Mouse (Mus musculus): ENCODE results near the gene Baiap2l2. TPM values are rescaled to one million over a fixed set of nuclear protein-coding genes. Genes with fewer than 3 reads are reported as not detected.

The Baiap2l2 gene
- polyA plus RNA-seq, 1 experiment: not detected

- peaks cover 18% of the 10 kb centered on the region for H3K9me3 ChIP-seq
- no peaks in the 10 kb centered on the region for H3K36me3 ChIP-seq (replicated peaks; ENCODE audit: low read length)
- H3K4me3 ChIP-seq (replicated peaks): no peak overlapping the region
- H3K4me1 ChIP-seq: peaks cover 30% of the 10 kb centered on the region
- no peak for TF ChIP-seq FLI1 (IDR thresholded peaks at IDR 0.05; ENCODE audit: low read length)
- H3K27me3 ChIP-seq (replicated peaks): peaks cover 75% of the 10 kb centered on the region
Observed at GRCm38 (mm10) chr15:79265384-79265783, 20.0 kb downstream of the Baiap2l2 start.

- Histone ChIP-seq H3K9me3 (peaks cover 18% of the 10 kb centered on the region), H3K4me1 (peaks cover 19% of the 10 kb centered on the region), H3K27me3 (replicated peaks) (peaks cover 92% of the 10 kb centered on the region), H3K36me3 (replicated peaks; ENCODE audit: low read length) (no peaks in the 10 kb centered on the region), H3K4me3 (replicated peaks) (no peak overlapping the region)
- TF ChIP-seq FLI1 (IDR thresholded peaks at IDR 0.05; ENCODE audit: low read length): no peak
- TF ChIP-seq GATA1 (IDR thresholded peaks at IDR 0.05; ENCODE audit: borderline replicate concordance, low read length): no peak
Observed at GRCm38 (mm10) chr15:79263726-79264125, 21.6 kb downstream of the Baiap2l2 start.

- peaks cover 18% of the 10 kb centered on the region for H3K9me3 ChIP-seq
- no peaks in the 10 kb centered on the region for H3K36me3 ChIP-seq (replicated peaks; ENCODE audit: low read length)
- TF ChIP-seq GATA1 (IDR thresholded peaks at IDR 0.05; ENCODE audit: borderline replicate concordance, low read length): no peak
- H3K27me3 ChIP-seq (replicated peaks): peaks cover 98% of the 10 kb centered on the region
- no peak overlapping the region for H3K4me3 ChIP-seq (replicated peaks)
- peaks cover 14% of the 10 kb centered on the region for H3K4me1 ChIP-seq
Observed at GRCm38 (mm10) chr15:79262786-79263309, 22.5 kb downstream of the Baiap2l2 start.

- peaks cover 93% of the 10 kb centered on the region for H3K27me3 ChIP-seq (replicated peaks)
- H3K9me3 ChIP-seq: peaks cover 18% of the 10 kb centered on the region
- TF ChIP-seq GATA1 (IDR thresholded peaks at IDR 0.05; ENCODE audit: borderline replicate concordance, low read length): no peak
- TF ChIP-seq FLI1 (IDR thresholded peaks at IDR 0.05; ENCODE audit: low read length): no peak
- peaks cover 14% of the 10 kb centered on the region for H3K4me1 ChIP-seq
- H3K36me3 ChIP-seq (replicated peaks; ENCODE audit: low read length): no peaks in the 10 kb centered on the region
- H3K4me3 ChIP-seq (replicated peaks): no peak overlapping the region
Observed at GRCm38 (mm10) chr15:79262375-79262774, 23.0 kb downstream of the Baiap2l2 start.

GRCm38 (mm10) chr15:79261757-79262156, 23.6 kb downstream of the Baiap2l2 start:
- Histone ChIP-seq H3K27me3 (replicated peaks) (peaks cover 87% of the 10 kb centered on the region), H3K4me3 (replicated peaks) (peak overlapping the region; percentile 89)

GRCm38 (mm10) chr15:79261095-79261725, 24.1 kb downstream of the Baiap2l2 start:
- peaks cover 14% of the 10 kb centered on the region for H3K4me1 ChIP-seq
- TF ChIP-seq GATA1 (IDR thresholded peaks at IDR 0.05; ENCODE audit: borderline replicate concordance, low read length) (no peak), FLI1 (IDR thresholded peaks at IDR 0.05; ENCODE audit: low read length) (no peak)
- H3K4me3 ChIP-seq (replicated peaks): peak overlapping the region; percentile 89
- H3K36me3 ChIP-seq (replicated peaks; ENCODE audit: low read length): no peaks in the 10 kb centered on the region
- peaks cover 18% of the 10 kb centered on the region for H3K9me3 ChIP-seq
- H3K27me3 ChIP-seq (replicated peaks): peaks cover 81% of the 10 kb centered on the region

More at GRCm38 (mm10) chr15:79261757-79262156, 23.6 kb downstream of the Baiap2l2 start:
- Histone ChIP-seq H3K9me3 (peaks cover 18% of the 10 kb centered on the region), H3K36me3 (replicated peaks; ENCODE audit: low read length) (no peaks in the 10 kb centered on the region), H3K4me1 (peaks cover 14% of the 10 kb centered on the region)
- TF ChIP-seq GATA1 (IDR thresholded peaks at IDR 0.05; ENCODE audit: borderline replicate concordance, low read length): no peak
- TF ChIP-seq FLI1 (IDR thresholded peaks at IDR 0.05; ENCODE audit: low read length): no peak

GRCm38 (mm10) chr15:79258521-79258920, 26.8 kb downstream of the Baiap2l2 start:
- TF ChIP-seq GATA1 (IDR thresholded peaks at IDR 0.05; ENCODE audit: borderline replicate concordance, low read length) (no peak), FLI1 (IDR thresholded peaks at IDR 0.05; ENCODE audit: low read length) (no peak)
- Histone ChIP-seq H3K9me3 (peaks cover 7% of the 10 kb centered on the region), H3K4me3 (replicated peaks) (no peak overlapping the region), H3K27me3 (replicated peaks) (peaks cover 79% of the 10 kb centered on the region), H3K36me3 (replicated peaks; ENCODE audit: low read length) (no peaks in the 10 kb centered on the region), H3K4me1 (peaks cover 16% of the 10 kb centered on the region)

- H3K4me3 ChIP-seq (replicated peaks): no peak within 1 kb of the TSS
- peaks cover 79% of the 10 kb centered on the region for H3K27me3 ChIP-seq (replicated peaks)
- H3K36me3 ChIP-seq (replicated peaks; ENCODE audit: low read length): peaks cover under 1% of the 10 kb centered on the region
- H3K9me3 ChIP-seq: no peaks in the 10 kb centered on the region; the same call in 1 of the 2 replicates
- TF ChIP-seq GATA1 (IDR thresholded peaks at IDR 0.05; ENCODE audit: borderline replicate concordance, low read length) (no peak), FLI1 (IDR thresholded peaks at IDR 0.05; ENCODE audit: low read length) (no peak)
- peaks cover 14% of the 10 kb centered on the region; the same call in 1 of the 2 replicates for H3K4me1 ChIP-seq
Observed at GRCm38 (mm10) chr15:79254661-79255060, 30.7 kb downstream of the Baiap2l2 start, which contains the start of gene Slc16a8. Slc16a8 (minus strand) TSS chr15:79254761.

GRCm38 (mm10) chr15:79252580-79252979, 32.8 kb downstream of the Baiap2l2 start:
- peaks cover 71% of the 10 kb centered on the region for H3K27me3 ChIP-seq (replicated peaks)
- peak overlapping the region; percentile 3 for H3K4me3 ChIP-seq (replicated peaks)
- peaks cover 14% of the 10 kb centered on the region; the same call in 1 of the 2 replicates for H3K4me1 ChIP-seq
- TF ChIP-seq GATA1 (IDR thresholded peaks at IDR 0.05; ENCODE audit: borderline replicate concordance, low read length) (no peak), FLI1 (IDR thresholded peaks at IDR 0.05; ENCODE audit: low read length) (no peak)
- peaks cover 18% of the 10 kb centered on the region for H3K36me3 ChIP-seq (replicated peaks; ENCODE audit: low read length)
- H3K9me3 ChIP-seq: no peaks in the 10 kb centered on the region

- no peaks in the 10 kb centered on the region for H3K9me3 ChIP-seq
- peaks cover 22% of the 10 kb centered on the region for H3K36me3 ChIP-seq (replicated peaks; ENCODE audit: low read length)
- peaks cover 71% of the 10 kb centered on the region for H3K27me3 ChIP-seq (replicated peaks)
- H3K4me3 ChIP-seq (replicated peaks): peak overlapping the region; percentile 69
- TF ChIP-seq FLI1 (IDR thresholded peaks at IDR 0.05; ENCODE audit: low read length) (no peak), GATA1 (IDR thresholded peaks at IDR 0.05; ENCODE audit: borderline replicate concordance, low read length) (no peak)
- peaks cover 17% of the 10 kb centered on the region for H3K4me1 ChIP-seq
Observed at GRCm38 (mm10) chr15:79251781-79252491, 33.4 kb downstream of the Baiap2l2 start.

Measured in megakaryocyte, embryonic 14.5 days (primary cell).